Mouse (Mus musculus) left cerebral cortex, postnatal 36 days (tissue): Measurements from ENCODE around the gene Gm4131. TPM values are rescaled to one million over a fixed set of nuclear protein-coding genes. Genes with fewer than 3 reads are reported as not detected.
A peak's percentile ranks its signal among the peaks of the same experiment; 100 is the strongest.

Experiments used
- DNase-seq, 2 experiments: peaks; one replicate each; pipeline ENCODE4 v3.0.0; 2021 to 2022; ENCODE audit warnings: low spot score in 2 of 2, mixed read lengths in 1 of 2
- intact Hi-C: fragments of 180-260 bp; cut with DNase I; formaldehyde crosslinking; loops from one replicate; pipeline ENCODE4 v1.15.1; 2025
- total RNA-seq, 2 experiments: library from RNA; stranded (reverse); gene quantifications; 2 replicates each; pipeline ENCODE4 v1.2.3; 2021

Gene Gm4131
- total RNA-seq, 2 experiments from 2014 or later = not detected

DNA sequence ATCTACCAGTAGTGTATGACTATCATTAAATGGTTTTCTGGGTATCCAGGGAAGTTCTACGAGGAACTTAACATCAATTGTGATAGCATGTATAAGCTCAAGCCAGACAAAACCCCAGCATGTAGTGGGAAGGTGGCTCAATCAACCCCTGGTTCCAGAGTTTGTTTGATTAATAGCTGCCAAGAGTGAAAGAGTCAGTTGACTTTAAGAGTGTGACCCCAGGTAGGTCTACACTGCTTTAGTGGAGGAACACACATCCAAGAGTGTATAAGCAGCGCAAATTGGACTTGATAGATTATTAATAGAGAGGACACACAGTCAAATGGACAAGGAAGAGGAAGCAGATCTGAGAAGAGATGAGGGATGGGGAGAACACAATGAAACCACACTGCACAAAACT is 128.9 kb downstream of the Gm4131 start:
- intact Hi-C loops = no loop called here
- no peak for DNase-seq

DNA sequence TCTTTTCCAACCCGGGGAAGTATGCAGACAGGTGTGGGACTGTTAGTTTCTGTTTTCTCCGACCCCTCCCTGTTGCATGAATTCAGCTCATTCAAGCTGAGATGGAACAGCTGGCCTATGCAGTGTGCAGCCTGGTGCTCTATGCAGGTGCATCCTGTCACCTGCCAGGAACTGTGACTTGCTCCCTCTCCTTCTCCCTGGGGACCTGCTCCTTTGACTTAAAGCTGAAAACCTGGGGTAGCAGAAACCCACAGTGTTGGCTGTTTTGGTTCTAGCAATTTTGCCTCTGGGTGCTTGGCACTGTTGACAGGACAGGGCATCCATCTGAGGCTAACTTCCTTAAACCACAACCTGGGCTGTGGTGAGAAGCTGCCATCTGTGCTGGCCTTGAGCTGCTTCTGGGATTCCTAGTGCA is 141.4 kb downstream of the Gm4131 start:
- intact Hi-C loops = no loop called here
- no peak for DNase-seq

DNA sequence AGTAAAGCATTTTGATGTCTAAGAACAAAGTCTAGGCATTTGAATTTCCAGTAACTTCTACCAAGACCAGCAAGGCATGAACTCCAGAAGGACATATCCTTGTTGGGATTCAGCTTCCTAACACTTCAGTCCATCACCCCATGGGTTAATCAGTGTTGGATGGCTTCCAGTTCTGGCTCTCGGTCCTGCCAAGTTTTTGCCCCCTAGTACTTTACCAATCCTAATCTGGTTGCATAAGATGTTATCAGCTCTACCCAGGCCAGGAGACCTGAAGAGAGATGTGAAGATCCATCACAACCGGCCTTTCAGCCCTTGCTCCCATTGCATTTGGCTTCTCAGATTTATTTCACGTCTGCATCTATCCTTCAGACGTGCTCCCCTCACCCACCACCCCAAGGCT is 144.5 kb downstream of the Gm4131 start:
- intact Hi-C loops = no loop called here

DNA sequence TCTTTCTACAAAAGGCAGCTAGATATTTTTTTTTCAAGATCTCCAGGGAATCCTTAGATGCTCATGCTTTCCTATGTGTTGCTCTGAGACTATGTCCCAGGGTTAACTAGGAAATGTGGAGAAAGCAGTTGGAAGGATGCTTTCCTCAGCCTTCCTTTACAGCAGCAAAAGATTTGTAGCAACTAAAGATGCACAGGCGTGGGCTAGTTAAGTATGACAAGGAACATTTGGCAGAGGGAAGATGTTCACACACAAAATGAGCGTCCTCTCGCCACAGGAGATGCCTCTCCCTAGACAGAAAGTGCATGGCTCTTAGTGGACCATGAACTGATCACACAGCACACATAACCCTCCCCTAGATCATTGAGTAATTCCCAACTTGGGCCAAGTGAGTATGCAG is 149.2 kb downstream of the Gm4131 start:
- intact Hi-C loops = no loop called here
- DNase-seq = peak in 1 of 2 experiments; percentile 8

More for the DNA sequence above, 144.5 kb downstream of the Gm4131 start:
- DNase-seq = no peak

DNA sequence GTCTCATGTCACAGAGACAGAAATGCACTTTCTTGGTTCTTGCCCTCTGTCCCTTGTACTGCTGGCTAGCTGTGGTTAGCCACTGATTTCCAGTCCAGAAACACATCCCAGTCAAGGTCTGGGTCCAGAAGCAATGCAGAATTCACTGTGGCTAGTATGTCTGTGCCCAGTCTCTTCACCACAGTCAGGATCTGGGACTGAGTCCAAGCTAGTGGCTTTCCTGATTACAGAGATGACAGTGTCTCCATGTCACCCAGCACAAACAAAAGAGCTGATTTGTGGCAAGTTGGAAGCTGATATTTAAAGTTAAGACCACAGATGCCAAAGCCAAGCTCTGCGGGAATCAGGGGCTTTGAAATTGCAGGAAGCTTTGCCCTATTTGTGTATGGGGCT is 150.0 kb downstream of the Gm4131 start:
- intact Hi-C loops = no loop called here
- peak in 1 of 2 experiments; percentile 8 for DNase-seq

DNA sequence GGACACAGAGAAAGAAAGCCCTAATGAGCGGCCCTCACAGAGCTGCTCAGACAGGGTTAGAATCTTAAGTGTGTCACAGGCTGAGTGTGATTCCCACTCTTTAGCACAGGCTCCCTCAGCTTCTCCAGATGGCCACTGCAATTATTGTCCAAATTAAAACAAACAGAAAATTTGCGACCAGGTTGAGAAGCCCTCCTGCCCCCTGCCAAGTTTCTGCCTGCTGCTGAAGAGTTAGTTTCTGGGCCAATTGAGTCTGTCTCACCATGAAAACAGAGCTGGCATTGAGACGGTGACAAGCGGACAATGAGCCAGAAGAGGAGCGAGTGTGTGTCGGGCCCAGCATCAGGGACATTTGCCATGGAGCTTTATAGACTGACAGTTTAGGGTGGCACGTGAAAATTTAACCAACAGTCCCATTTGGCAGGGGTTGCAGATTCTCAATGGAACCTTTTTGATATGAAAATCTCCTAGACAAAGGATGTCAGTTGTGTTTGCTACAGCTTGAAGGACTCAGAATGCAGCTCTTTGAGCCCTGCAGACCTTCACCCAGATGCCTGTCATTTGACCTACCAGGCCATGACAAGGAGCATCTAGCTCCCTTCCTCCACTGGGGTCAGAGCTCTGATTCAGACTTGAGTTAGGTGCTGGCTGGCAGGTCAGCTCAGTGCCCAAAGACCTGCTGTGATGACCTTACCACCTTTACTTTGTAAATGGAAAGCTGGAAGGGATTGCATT is 150.5 kb downstream of the Gm4131 start:
- intact Hi-C loops = no loop called here
- peak in 1 of 2 experiments; percentile 10 for DNase-seq

Other genes with a start within 250 kb of the Gm4131 start
- under 1 TPM; 0.32 to 0.41 TPM for gene Gucy1b2, start 110.6 kb downstream of the Gm4131 start, total RNA-seq
- 10 to 100 TPM; 20.0 to 23.9 TPM for gene Fam124a, start 11.2 kb downstream of the Gm4131 start, total RNA-seq
- not detected for gene Serpine3, start 96.7 kb upstream of the Gm4131 start, total RNA-seq
- gene Ints6, start 194.2 kb upstream of the Gm4131 start, total RNA-seq = 10 to 100 TPM; 36.7 to 38.0 TPM